Mouse (Mus musculus) cerebellum, adult 11 months (tissue): ENCODE results near the gene Ccdc47.
A peak's percentile ranks its signal among the peaks of the same experiment; 100 is the strongest.
"Not testable (repeated sequence)": the region's sequence is repeated elsewhere in the genome, so short reads cannot be mapped to it uniquely, and the experiment has no call there.

ENCODE experiments used
- DNase-seq: peaks from one replicate; pipeline ENCODE4 v3.0.0; 2022

Ccdc47 gene

GRCm38 (mm10) chr11:106215927-106216729 is at the start of gene Ccdc47:
TSS of gene Ccdc47 (minus strand) at chr11:106216344.
- DNase-seq: peak; percentile 96

- no peak for DNase-seq
Observed at GRCm38 (mm10) chr11:106265570-106265969, 49.4 kb upstream of the Ccdc47 start.

DNA sequence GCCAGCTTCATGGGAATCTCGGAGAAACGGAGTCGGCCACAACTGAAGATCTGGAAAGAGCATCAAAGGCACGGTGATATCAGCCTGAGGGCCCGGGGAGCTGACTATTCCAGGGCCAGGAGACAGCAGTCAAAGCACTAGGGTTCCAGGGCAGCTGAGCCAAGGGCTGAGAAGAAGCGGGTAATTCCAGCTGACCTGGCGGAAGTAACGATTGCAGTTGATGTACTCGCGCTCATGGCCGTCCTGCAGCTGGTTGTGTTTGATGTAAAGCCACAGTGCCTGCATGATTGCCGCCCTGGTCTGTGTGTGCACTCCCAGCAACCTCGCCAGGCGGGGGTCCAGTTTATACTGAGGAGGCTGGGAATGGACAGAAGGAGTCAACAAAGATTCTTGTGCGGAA is 48.8 kb upstream of the Ccdc47 start:
- no peak for DNase-seq

- no peak for DNase-seq
Observed at GRCm38 (mm10) chr11:106263963-106264362, 47.8 kb upstream of the Ccdc47 start.

GRCm38 (mm10) chr11:106260826-106261450 is 44.8 kb upstream of the Ccdc47 start:
- DNase-seq: no peak

- DNase-seq: no peak
Observed at GRCm38 (mm10) chr11:106256775-106257174, 40.6 kb upstream of the Ccdc47 start.

DNA sequence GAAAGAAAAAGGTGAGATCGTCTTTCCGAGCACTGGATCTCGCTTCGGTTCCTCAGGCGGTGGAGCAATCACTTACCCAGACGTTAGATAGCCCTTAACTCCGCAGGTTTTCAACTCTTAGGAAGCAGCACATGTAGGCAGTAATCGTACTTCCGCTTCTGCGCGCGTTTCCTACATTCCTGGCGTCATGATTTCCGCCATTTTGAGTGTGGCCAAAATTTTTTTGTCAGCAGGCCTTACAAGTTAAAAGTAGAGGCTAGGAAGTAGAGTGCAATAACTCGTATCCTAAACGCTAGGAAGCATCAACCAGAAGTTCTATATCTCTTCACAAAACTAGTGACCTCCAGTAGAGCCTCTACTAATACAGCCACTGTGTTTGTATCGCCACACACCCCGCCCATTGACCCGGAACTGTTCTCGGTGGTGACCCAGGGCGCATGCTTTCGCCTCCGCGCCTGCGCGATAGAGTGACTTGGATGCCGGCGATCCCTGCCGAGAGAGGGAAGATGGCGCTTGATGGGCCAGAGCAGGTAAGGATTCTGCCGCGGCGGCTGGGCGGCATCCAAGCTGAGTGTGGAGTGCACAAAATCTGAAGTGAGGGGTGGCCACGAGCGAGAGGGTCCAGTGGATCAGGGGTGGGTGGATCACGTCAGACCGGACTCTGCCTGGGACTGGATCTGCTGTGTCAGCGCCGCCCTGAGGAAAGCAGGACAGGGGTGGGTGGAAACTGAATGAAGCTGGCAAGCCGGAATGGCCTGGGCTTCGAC is 39.7 kb upstream of the Ccdc47 start, which contains the start of the genes Ftsj3 and Psmc5:
Gene Ftsj3 (minus strand): TSS at position 395 of the 767 bp plus-strand sequence.
Gene Psmc5 (plus strand): TSS at position 470 of the 767 bp plus-strand sequence.
- DNase-seq: peak; percentile 97

DNA sequence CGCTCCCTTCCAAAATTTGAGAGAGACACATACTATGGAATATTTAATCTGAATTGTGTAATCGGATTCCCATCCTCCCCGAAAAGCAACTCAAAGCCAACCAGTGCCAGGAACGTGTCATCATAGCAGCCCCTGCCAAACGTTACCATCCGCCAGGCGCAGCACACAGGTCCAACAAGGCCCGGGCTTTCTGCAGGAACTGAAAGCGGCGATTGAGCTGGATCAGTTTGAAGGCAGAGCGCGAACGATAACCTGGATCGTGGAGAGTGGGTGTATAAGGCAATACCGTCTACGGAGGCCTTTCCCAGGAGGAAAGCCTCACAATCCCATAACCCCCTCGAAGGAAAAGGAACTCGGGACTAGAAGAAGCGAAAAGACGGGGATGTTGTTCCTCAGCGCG is 39.0 kb upstream of the Ccdc47 start:
- no peak for DNase-seq

- DNase-seq: no peak
Observed at GRCm38 (mm10) chr11:106254767-106255166, 38.6 kb upstream of the Ccdc47 start.

GRCm38 (mm10) chr11:106249326-106249725 is 33.2 kb upstream of the Ccdc47 start:
- no peak for DNase-seq

- no peak for DNase-seq
Observed at GRCm38 (mm10) chr11:106246834-106247233, 30.7 kb upstream of the Ccdc47 start.

GRCm38 (mm10) chr11:106233978-106234377 is 17.8 kb upstream of the Ccdc47 start:
- DNase-seq: not testable (repeated sequence)

DNA sequence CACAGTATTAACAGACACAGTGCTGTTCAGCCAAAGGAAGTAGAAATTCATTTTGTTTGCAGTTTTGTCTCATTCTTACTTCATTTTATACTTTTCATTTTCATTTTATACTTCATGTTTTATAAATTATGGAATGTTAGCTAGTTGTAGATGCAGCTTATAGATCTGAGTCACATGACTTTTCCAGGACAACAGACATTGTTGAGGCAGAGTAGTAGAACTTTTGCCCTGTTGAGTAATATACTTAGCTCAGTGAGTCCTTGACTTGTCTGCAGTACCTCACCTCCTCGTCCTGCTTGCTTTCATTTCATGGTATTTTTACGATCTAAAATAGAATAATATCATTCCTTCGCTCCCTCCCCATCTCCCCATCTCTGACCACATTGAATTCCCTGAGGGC is 4.5 kb upstream of the Ccdc47 start:
- DNase-seq: no peak

GRCm38 (mm10) chr11:106216730-106217490 is 766 bp upstream of the Ccdc47 start, which contains the start of gene Ddx42:
TSS of gene Ddx42 (plus strand) at chr11:106216926.
- DNase-seq: peak; percentile 91

DNA sequence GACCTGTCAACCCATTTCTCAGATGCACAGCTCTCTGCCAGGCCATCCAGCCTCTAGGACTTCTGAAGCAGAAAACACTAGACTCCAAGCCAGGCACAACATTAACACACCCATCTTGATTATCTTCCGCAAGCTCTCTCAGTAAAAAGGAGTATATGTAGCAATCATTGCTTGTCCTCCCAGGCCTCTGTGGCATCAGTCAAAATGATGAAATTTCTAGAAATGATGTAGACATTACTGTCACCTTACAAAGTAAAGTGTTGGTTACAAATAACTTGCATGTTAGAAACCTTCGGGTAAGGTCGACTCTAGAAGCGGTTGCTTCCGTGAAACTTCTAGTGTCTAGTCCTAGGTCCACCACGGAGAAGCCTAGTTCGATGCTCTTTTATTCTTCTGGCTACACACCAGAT is 689 bp downstream of the Ccdc47 start:
- DNase-seq: no peak

- no peak for DNase-seq
Observed at GRCm38 (mm10) chr11:106214856-106215255, 1.3 kb downstream of the Ccdc47 start.

DNA sequence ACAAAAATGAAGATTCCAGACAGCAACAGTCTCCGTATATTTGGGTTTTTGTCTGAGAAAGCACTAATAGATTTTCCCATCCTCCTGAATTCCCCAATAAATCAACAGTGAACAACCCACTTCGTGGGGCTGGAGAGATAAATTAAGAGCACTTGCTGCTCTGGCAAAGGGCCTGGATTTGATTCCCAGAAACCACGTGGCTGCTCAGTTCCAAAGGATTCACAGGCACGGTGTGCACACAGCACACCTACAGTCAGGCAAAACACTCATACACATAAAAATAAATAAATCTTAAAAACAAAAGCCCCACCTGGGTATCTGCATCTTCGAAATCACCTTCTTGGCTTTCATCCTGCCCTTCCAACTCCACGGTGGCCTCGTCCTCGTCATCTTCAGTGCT is 3.4 kb downstream of the Ccdc47 start:
- DNase-seq: no peak

DNA sequence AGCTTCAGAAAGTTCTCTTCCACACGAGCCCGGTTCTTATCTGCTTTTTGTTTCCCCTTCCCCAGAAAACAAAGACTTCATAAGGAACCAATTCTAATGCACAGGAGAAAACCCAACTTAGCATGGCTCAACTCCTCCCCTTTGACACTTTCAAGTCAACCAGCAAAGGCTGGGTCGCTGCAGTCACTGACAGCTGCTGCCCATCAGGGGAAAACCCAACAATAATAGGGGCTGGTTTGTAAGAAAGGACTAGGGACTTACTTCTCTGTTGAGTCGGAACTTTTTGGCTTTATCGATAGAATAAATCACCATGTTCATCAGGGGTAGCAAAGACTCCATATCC is 14.1 kb downstream of the Ccdc47 start, which contains the start of gene Strada:
Gene Strada (minus strand): TSS at position 46 of the 343 bp plus-strand sequence.
- DNase-seq: no peak

DNA sequence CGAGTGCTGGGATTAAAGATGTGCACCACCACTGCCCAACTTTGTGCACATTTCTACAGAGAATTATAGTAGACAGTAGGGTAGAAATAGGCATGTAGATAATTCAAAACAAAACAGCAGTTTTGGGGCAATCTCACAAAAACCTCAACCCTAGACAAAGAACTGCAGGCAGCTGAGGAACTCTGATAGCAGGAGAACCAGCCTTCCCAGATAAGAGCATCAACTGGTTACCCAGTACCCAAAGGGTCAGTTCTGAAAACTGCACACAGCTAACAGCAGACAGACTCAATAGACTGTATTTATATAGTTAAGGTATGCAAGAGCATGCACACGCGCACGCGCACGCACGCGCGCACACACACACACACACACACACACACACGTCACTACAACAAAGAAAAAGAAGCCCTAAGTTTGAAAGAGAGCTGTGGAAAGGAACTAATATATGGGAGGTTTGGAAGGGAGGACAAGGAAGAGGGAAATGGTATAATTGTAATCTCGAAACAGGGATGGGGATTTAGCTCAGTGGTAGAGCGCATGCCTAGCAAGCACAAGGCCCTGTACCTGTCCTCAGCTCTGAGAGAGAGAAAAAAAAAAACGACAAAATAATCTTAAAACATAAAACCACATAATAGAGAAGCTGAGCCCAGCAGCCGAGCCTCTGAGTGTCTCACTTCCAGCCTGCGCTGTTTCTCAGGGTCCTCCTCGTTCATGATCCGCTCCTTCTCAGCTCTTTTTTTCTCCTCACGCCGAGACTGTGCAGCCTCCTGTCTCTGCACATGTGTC is 14.6 kb downstream of the Ccdc47 start:
- DNase-seq: no peak

DNA sequence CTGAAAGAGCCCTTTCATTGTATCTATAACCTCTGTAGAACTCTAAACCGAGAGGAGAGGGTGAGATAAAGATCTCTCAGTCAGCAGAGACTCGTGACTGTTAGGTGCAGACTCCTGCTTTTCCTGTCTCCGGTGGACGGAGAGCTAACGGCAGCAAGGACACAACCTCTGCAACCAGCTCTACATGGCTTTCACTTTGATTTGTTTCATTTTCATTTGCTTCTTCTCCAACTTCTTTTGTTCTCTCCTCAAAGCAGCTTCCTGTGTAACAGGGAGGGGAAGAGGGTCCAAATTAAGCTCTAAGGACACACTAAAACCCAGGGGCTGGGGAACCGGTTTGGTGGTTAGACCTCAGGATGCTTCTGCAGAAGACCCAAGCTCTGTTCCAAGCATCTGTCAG is 15.4 kb downstream of the Ccdc47 start:
- no peak for DNase-seq

DNA sequence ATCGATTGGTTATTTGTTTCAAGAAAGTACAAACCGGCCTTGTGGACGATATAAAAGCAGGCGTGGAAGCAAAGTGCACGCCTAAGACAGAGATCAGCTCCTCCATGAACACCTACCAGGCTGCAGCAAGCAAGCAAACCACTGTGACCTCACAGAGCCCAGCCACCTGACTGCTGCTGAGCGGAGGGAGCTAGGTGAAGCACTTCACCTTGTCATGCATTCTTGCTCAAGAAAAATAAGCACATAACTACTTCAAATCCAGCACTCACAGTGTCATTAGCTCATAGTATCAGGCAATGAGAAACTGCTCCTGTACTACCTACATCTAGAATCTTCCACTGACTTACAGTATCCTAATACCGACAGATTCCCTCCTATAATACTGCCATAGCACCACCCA is 16.1 kb downstream of the Ccdc47 start:
- not testable (repeated sequence) for DNase-seq

GRCm38 (mm10) chr11:106198277-106198676 is 17.9 kb downstream of the Ccdc47 start:
- DNase-seq: no peak
